Mouse (Mus musculus) E14TG2a.4 (cell line): ENCODE data around the gene Eed.

Source experiments
- CTCF ChIP-seq: conservative IDR thresholded peaks from 2 replicates; pipeline ENCODE4 v1.5.1; 2014; ENCODE audit warnings: low read length
- POU5F1 ChIP-seq: IDR thresholded peaks from 2 replicates; pipeline ENCODE4 v1.6.1; 2014; ENCODE audit warnings: low read length, borderline replicate concordance

- TF ChIP-seq CTCF, result no peak
- TF ChIP-seq POU5F1, result no peak
Measured at GRCm38 (mm10) chr7:89908421-89908820, 72.4 kb downstream of the Eed start.
